Mouse (Mus musculus) olfactory bulb, adult 2 months (tissue): ENCODE data around the gene Lancl2. TPM values are rescaled to one million over a fixed set of nuclear protein-coding genes. Genes with fewer than 3 reads are reported as not detected.

Source experiments
- H3K27ac ChIP-seq: fragments of 200-500 bp; 2 replicates; pipeline ENCODE4 v1.5.1; 2012; ENCODE audit warnings: low read depth, low read length; ENCODE audit not compliant: insufficient read depth
- H3K4me1 ChIP-seq: fragments of 200-500 bp; 2 replicates; pipeline ENCODE4 v1.6.1; 2012; ENCODE audit warnings: low read length; ENCODE audit not compliant: control insufficient read depth, insufficient read depth
- H3K4me3 ChIP-seq: fragments of 200-500 bp; 2 replicates; pipeline ENCODE4 v1.5.1; 2012; ENCODE audit warnings: mild to moderate bottlenecking, low read depth, low read length, moderate library complexity; ENCODE audit not compliant: insufficient read depth
- CTCF ChIP-seq: fragments of 200-500 bp; IDR thresholded peaks from 2 replicates; pipeline ENCODE4 v1.5.1; 2012; ENCODE audit warnings: low read depth, mild to moderate bottlenecking, low read length, moderate library complexity; ENCODE audit not compliant: insufficient read depth
- POLR2A ChIP-seq: fragments of 200-500 bp; IDR thresholded peaks from 2 replicates; pipeline ENCODE4 v1.6.1; 2012; ENCODE audit warnings: mild to moderate bottlenecking, low read depth, low read length, moderate library complexity; ENCODE audit not compliant: insufficient read depth
- WGBS: fragments of 180-500 bp; shearing (Covaris S2); methylation state at CpG from one replicate; pipeline ENCODE4 v1.1.7; 2018; 5-methylcytosine and 5-hydroxymethylcytosine counted together
- polyA plus RNA-seq: library from polyadenylated mRNA; stranded (reverse); fragments of >200 nt; gene quantifications from 2 replicates; pipeline ENCODE4 v1.2.4, GENCODE M21; 2012; ENCODE audit warnings: low replicate concordance; ENCODE audit not compliant: missing spikeins, insufficient read depth, insufficient read length

The Lancl2 gene
- polyA plus RNA-seq, 1 experiment = not detected

- WGBS = 19% methylated on average over 1 of the region's 1 CpGs
- TF ChIP-seq CTCF (no peak), POLR2A (no peak)
These were observed 9.4 kb downstream of the Lancl2 start for GRCm38 (mm10) chr6:57711726-57712125.

GRCm38 (mm10) chr6:57721347-57721746 lies 19.0 kb downstream of the Lancl2 start:
- no peak for TF ChIP-seq POLR2A
- TF ChIP-seq CTCF = no peak
- 93% methylated on average over 1 of the region's 1 CpGs for WGBS
- no peak overlapping the region for H3K4me3 ChIP-seq
- H3K27ac ChIP-seq = no peak overlapping the region
- no peaks in the 10 kb centered on the region for H3K4me1 ChIP-seq

More at GRCm38 (mm10) chr6:57711726-57712125, 9.4 kb downstream of the Lancl2 start:
- H3K4me1 ChIP-seq = no peaks in the 10 kb centered on the region
- no peak overlapping the region for H3K27ac ChIP-seq
- no peak overlapping the region for H3K4me3 ChIP-seq

DNA sequence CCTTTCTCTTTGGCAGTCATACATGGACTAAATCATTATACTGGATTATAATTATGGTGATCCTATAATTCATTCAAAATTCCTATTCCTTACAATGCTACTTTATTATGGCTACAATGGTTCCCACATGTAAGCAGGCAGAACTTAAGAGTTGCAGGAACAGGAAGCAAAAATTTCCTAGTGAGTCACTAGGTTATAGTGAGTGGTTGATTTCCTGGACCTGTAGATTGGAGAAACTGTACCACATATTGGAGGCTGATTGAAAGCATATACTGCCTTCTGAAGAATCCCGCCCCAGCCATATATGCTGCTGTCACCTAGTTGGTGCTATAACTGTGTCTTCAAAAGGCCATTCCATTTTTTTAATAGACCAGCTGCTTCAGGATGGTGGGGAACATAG lies 40.4 kb downstream of the Lancl2 start:
- 100% methylated on average over 1 of the region's 1 CpGs for WGBS
- Histone ChIP-seq H3K27ac (no peak overlapping the region), H3K4me1 (no peaks in the 10 kb centered on the region), H3K4me3 (no peak overlapping the region)
- TF ChIP-seq POLR2A (no peak), CTCF (no peak)

- WGBS = 89% methylated on average over 2 of the region's 2 CpGs
- no peak overlapping the region for H3K4me3 ChIP-seq
- H3K27ac ChIP-seq = no peak overlapping the region
- TF ChIP-seq CTCF (no peak), POLR2A (no peak)
- H3K4me1 ChIP-seq = no peaks in the 10 kb centered on the region
These were observed 41.0 kb downstream of the Lancl2 start for GRCm38 (mm10) chr6:57743333-57743732.

DNA sequence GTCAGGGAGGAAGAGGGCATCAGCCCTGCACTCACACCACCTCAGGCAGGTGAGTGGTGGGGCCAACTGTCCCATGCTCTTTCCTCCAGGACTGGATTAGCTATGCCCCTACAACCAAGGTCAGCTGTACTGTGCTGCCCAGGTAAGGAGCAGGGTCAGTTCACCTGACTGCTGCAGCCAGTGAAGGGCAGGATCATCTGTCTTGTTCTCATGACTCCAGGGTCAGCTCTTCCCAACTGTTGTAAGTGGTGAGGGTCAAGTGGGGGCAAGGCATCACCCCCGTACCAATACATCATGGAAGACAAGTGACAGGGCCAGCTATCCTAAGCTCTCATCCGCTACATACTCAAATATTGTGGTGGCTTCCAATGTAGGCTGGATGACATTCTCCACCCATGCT lies 41.8 kb downstream of the Lancl2 start:
- Histone ChIP-seq H3K4me3 (no peak overlapping the region), H3K4me1 (no peaks in the 10 kb centered on the region), H3K27ac (no peak overlapping the region)
- TF ChIP-seq POLR2A (no peak), CTCF (no peak)
- WGBS = 93% methylated on average over 2 of the region's 2 CpGs

- no peak overlapping the region for H3K27ac ChIP-seq
- TF ChIP-seq CTCF = no peak
- TF ChIP-seq POLR2A = no peak
- 41% methylated on average over 4 of the region's 4 CpGs for WGBS
- no peaks in the 10 kb centered on the region for H3K4me1 ChIP-seq
- H3K4me3 ChIP-seq = no peak overlapping the region
These were observed 42.8 kb downstream of the Lancl2 start for GRCm38 (mm10) chr6:57744974-57745747.

GRCm38 (mm10) chr6:57745748-57746129 lies 43.4 kb downstream of the Lancl2 start:
- TF ChIP-seq CTCF = no peak
- TF ChIP-seq POLR2A = no peak
- Histone ChIP-seq H3K4me1 (no peaks in the 10 kb centered on the region), H3K27ac (no peak overlapping the region), H3K4me3 (no peak overlapping the region)
- WGBS = 97% methylated on average over 2 of the region's 2 CpGs

GRCm38 (mm10) chr6:57753962-57754759 lies 51.8 kb downstream of the Lancl2 start:
- no peak for TF ChIP-seq CTCF
- no peak for TF ChIP-seq POLR2A

GRCm38 (mm10) chr6:57763054-57763453 lies 60.7 kb downstream of the Lancl2 start:
- Histone ChIP-seq H3K4me1 (no peaks in the 10 kb centered on the region), H3K4me3 (no peak overlapping the region), H3K27ac (no peak overlapping the region)
- TF ChIP-seq POLR2A = no peak
- TF ChIP-seq CTCF = no peak

More at GRCm38 (mm10) chr6:57753962-57754759, 51.8 kb downstream of the Lancl2 start:
- H3K4me1 ChIP-seq = no peaks in the 10 kb centered on the region
- WGBS = 97% methylated on average over 9 of the region's 9 CpGs
- H3K27ac ChIP-seq = no peak overlapping the region
- H3K4me3 ChIP-seq = no peak overlapping the region
